Mouse (Mus musculus) liver (tissue): ENCODE results near the gene Scrn2.

Experiments
- DNase-seq: peaks from one replicate; pipeline ENCODE4 v3.0.0-alpha.2; 2020; ENCODE audit warnings: mixed read lengths

The Scrn2 gene

GRCm38 (mm10) chr11:97052219-97052646 is 22.5 kb downstream of the Scrn2 start:
- peak; percentile 75 for DNase-seq

GRCm38 (mm10) chr11:97063274-97063920 is 33.7 kb downstream of the Scrn2 start:
- DNase-seq: no peak

GRCm38 (mm10) chr11:97063921-97064295 is 34.2 kb downstream of the Scrn2 start:
- no peak for DNase-seq

- no peak for DNase-seq
These were observed 36.0 kb downstream of the Scrn2 start for GRCm38 (mm10) chr11:97065538-97066295.

GRCm38 (mm10) chr11:97066656-97067360 is 37.1 kb downstream of the Scrn2 start:
- DNase-seq: no peak

- no peak for DNase-seq
These were observed 39.6 kb downstream of the Scrn2 start for GRCm38 (mm10) chr11:97069333-97069732.

GRCm38 (mm10) chr11:97069770-97070169 is 40.0 kb downstream of the Scrn2 start:
- DNase-seq: no peak

- DNase-seq: no peak
These were observed 41.4 kb downstream of the Scrn2 start for GRCm38 (mm10) chr11:97071129-97071528.

GRCm38 (mm10) chr11:97072533-97072932 is 42.8 kb downstream of the Scrn2 start:
- no peak for DNase-seq

GRCm38 (mm10) chr11:97074235-97074634 is 44.5 kb downstream of the Scrn2 start:
- DNase-seq: no peak

- DNase-seq: peak; percentile 30
These were observed 49.0 kb downstream of the Scrn2 start for GRCm38 (mm10) chr11:97078751-97079150.

- DNase-seq: no peak
These were observed 50.6 kb downstream of the Scrn2 start for GRCm38 (mm10) chr11:97080291-97080690.

GRCm38 (mm10) chr11:97082977-97083376 is 53.2 kb downstream of the Scrn2 start:
- no peak for DNase-seq
